Comparison of ENCODE assay signal across 9 mouse cellular contexts in genomic region chr7:141468164-141468521, GRCm38 (mm10). TPM values are rescaled to one million over a fixed set of nuclear protein-coding genes. Genes with fewer than 3 reads are reported as not detected.
DNase-seq lines count a peak whose midpoint lies in the region; ATAC-seq and TF ChIP-seq lines count a peak whose summit lies in the region.
"Had no signal": no experiment of that assay in that cellular context is flagged by ENCODE, and none has a peak within 500 bp of the region (broad histone marks: within the 10 kb centered on the region; RNA-seq: fewer than 3 reads in every experiment).

No protein-coding gene starts in this region.

- H3K27me3 ChIP-seq in liver, adult 2 months (ENCODE audit: control insufficient read depth, insufficient read depth, low read length): no peaks in the 10 kb centered on the region
- peaks cover 41% of the 10 kb centered on the region for H3K27me3 ChIP-seq in hindbrain, embryonic 13.5 days
- peaks cover 41% of the 10 kb centered on the region for H3K27me3 ChIP-seq in midbrain, embryonic 10.5 days (ENCODE audit: low read depth, poor library complexity, severe bottlenecking)

- no peak for DNase-seq in liver, adult 2 months (ENCODE audit: extremely low read depth, low read depth, low spot score)
- DNase-seq in liver: no peak
- peak; percentile 37 for DNase-seq in brain, embryonic 14.5 days (ENCODE audit: low read depth)
- peak; percentile 35 for DNase-seq in midbrain, embryonic 10.5 days (ENCODE audit: low spot score)
- DNase-seq in right cerebral cortex, adult 18-20 months: no peak
- DNase-seq in gastrocnemius, postnatal 4 days (ENCODE audit: low spot score in 2 of 2): no peak
- no peak for DNase-seq in layer of hippocampus, adult 11-12 months (ENCODE audit: low spot score)

- peak overlapping the region; percentile 46 for H3K27ac ChIP-seq in liver, adult 2 months (replicated peaks; ENCODE audit: insufficient read depth, low read depth, low read length)
- peak overlapping the region; percentile 95 for H3K27ac ChIP-seq in hindbrain, embryonic 13.5 days
- H3K27ac ChIP-seq in midbrain, embryonic 10.5 days (replicated peaks): peak overlapping the region; percentile 87

- no peak for TF ChIP-seq CTCF in liver, adult 2 months (IDR thresholded peaks at IDR 0.05; ENCODE audit: low read depth, low read length)
- no peak for TF ChIP-seq CTCF in brain, embryonic 14.5 days (IDR thresholded peaks at IDR 0.05; ENCODE audit: borderline replicate concordance, extremely low read depth, insufficient read depth, insufficient read length)

- no peak for TF ChIP-seq POLR2A in liver, adult 2 months (IDR thresholded peaks at IDR 0.05; ENCODE audit: extremely low read depth, insufficient read depth, low read length)
- TF ChIP-seq POLR2A in brain, embryonic 14.5 days (IDR thresholded peaks at IDR 0.05; ENCODE audit: borderline replicate concordance, extremely low read depth, insufficient read depth, insufficient read length, poor library complexity, severe bottlenecking): no peak

- H3K36me3 ChIP-seq in liver, adult 2 months (ENCODE audit: control insufficient read depth, insufficient read depth, low read length): peaks cover 8% of the 10 kb centered on the region; the same call in 1 of the 2 replicates
- H3K36me3 ChIP-seq in hindbrain, embryonic 13.5 days: peaks cover 35% of the 10 kb centered on the region
- peaks cover 37% of the 10 kb centered on the region for H3K36me3 ChIP-seq in midbrain, embryonic 10.5 days

- peaks cover 15% of the 10 kb centered on the region for H3K4me1 ChIP-seq in liver, adult 2 months (ENCODE audit: control insufficient read depth, insufficient read depth, low read length)
- H3K4me1 ChIP-seq in hindbrain, embryonic 13.5 days (replicated peaks): peaks cover 61% of the 10 kb centered on the region
- H3K4me1 ChIP-seq in midbrain, embryonic 10.5 days: peaks cover 59% of the 10 kb centered on the region

- peak overlapping the region; percentile 72 for H3K4me2 ChIP-seq in hindbrain, embryonic 13.5 days

- 44% methylated on average over 5 of the region's 5 CpGs for WGBS in liver, adult 2 months
- 18% methylated on average over 5 of the region's 5 CpGs for WGBS in hindbrain, embryonic 13.5 days
- 36% methylated on average over 5 of the region's 5 CpGs for WGBS in midbrain, embryonic 10.5 days

- 0 out of 2 replicates have a peak, but pooled peaks cover 6% of the 10 kb centered on the region for H3K79me2 ChIP-seq in liver, adult 2 months (ENCODE audit: control insufficient read depth, insufficient read depth, low read length)

- H3K9me3 ChIP-seq in hindbrain, embryonic 13.5 days: no peaks in the 10 kb centered on the region
- H3K9me3 ChIP-seq in midbrain, embryonic 10.5 days (replicated peaks): no peaks in the 10 kb centered on the region

- 0 out of 2 replicates have a peak, but pooled peaks have one; percentile 18 for ATAC-seq in hindbrain, embryonic 13.5 days (ENCODE audit: low FRiP score)

- peak overlapping the region; percentile 18; the same call in 1 of the 2 replicates for H3K4me3 ChIP-seq in liver, adult 2 months (ENCODE audit: insufficient read depth, low read depth, low read length)
- H3K4me3 ChIP-seq in hindbrain, embryonic 13.5 days: peak overlapping the region; percentile 63
- H3K4me3 ChIP-seq in midbrain, embryonic 10.5 days: peak overlapping the region; percentile 73

- peak overlapping the region; percentile 76 for H3K9ac ChIP-seq in liver, adult 2 months (ENCODE audit: low read depth, low read length)
- H3K9ac ChIP-seq in hindbrain, embryonic 13.5 days: peak overlapping the region; percentile 85

RNA-seq across cellular contexts. Expression of gene Cd151, which starts 1.0 kb away (rescaled TPM):
- total RNA-seq in liver, adult 2 months (2014; rRNA removed): 51.9 and 52.7 TPM in 2 replicates
- polyA plus RNA-seq in liver, adult 2 months (2012; rRNA removed): 92.8 and 103 TPM in 2 replicates
- 99.7 and 130 TPM in 2 replicates for polyA plus RNA-seq in brain, embryonic 14.5 days (2012; rRNA removed)
- polyA plus RNA-seq in hindbrain, embryonic 13.5 days (2015; fragmentation: Nextera tagmentation; extraction: Ambion mirVana): 18.4 and 19.3 TPM in 2 replicates
- 17.3 and 17.6 TPM in 2 replicates for polyA plus RNA-seq in midbrain, embryonic 10.5 days (2016; fragmentation: Nextera tagmentation; extraction: Ambion mirVana)
- total RNA-seq in gastrocnemius, postnatal 4 days (2021): 10 to 100 TPM; 87.2 to 88.8 TPM

RNA-seq across cellular contexts. Expression of gene Polr2l, which starts 6.8 kb away (rescaled TPM):
- total RNA-seq in liver, adult 2 months (2014; rRNA removed): 41.1 and 43.3 TPM in 2 replicates
- 42.8 and 45.7 TPM in 2 replicates for polyA plus RNA-seq in liver, adult 2 months (2012; rRNA removed)
- polyA plus RNA-seq in brain, embryonic 14.5 days (2012; rRNA removed): 47.0 and 48.7 TPM in 2 replicates
- 86.5 and 88.1 TPM in 2 replicates for polyA plus RNA-seq in hindbrain, embryonic 13.5 days (2015; fragmentation: Nextera tagmentation; extraction: Ambion mirVana)
- polyA plus RNA-seq in midbrain, embryonic 10.5 days (2016; fragmentation: Nextera tagmentation; extraction: Ambion mirVana): 82.1 and 85.0 TPM in 2 replicates
- total RNA-seq in gastrocnemius, postnatal 4 days (2021): 10 to 100 TPM; 35.3 to 35.9 TPM

RNA-seq across cellular contexts. Expression of gene Tspan4, which starts 6.9 kb away (rescaled TPM):
- total RNA-seq in liver, adult 2 months (2014; rRNA removed): 66.9 and 67.1 TPM in 2 replicates
- polyA plus RNA-seq in liver, adult 2 months (2012; rRNA removed): 78.1 and 135 TPM in 2 replicates
- polyA plus RNA-seq in brain, embryonic 14.5 days (2012; rRNA removed): 43.8 and 44.2 TPM in 2 replicates
- 34.1 and 35.5 TPM in 2 replicates for polyA plus RNA-seq in hindbrain, embryonic 13.5 days (2015; fragmentation: Nextera tagmentation; extraction: Ambion mirVana)
- polyA plus RNA-seq in midbrain, embryonic 10.5 days (2016; fragmentation: Nextera tagmentation; extraction: Ambion mirVana): 33.3 and 38.7 TPM in 2 replicates
- 10 to 100 TPM; 19.6 to 19.7 TPM for total RNA-seq in gastrocnemius, postnatal 4 days (2021)

RNA-seq across cellular contexts. Expression of gene Cracr2b, which starts 7.2 kb away (rescaled TPM):
- 3.7 and 4.3 TPM in 2 replicates for total RNA-seq in liver, adult 2 months (2014; rRNA removed)
- polyA plus RNA-seq in liver, adult 2 months (2012; rRNA removed): 4.7 and 8.7 TPM in 2 replicates
- 5.1 and 5.4 TPM in 2 replicates for polyA plus RNA-seq in brain, embryonic 14.5 days (2012; rRNA removed)
- 6.9 and 7.2 TPM in 2 replicates for polyA plus RNA-seq in hindbrain, embryonic 13.5 days (2015; fragmentation: Nextera tagmentation; extraction: Ambion mirVana)
- 4.1 and 6.9 TPM in 2 replicates for polyA plus RNA-seq in midbrain, embryonic 10.5 days (2016; fragmentation: Nextera tagmentation; extraction: Ambion mirVana)
- total RNA-seq in gastrocnemius, postnatal 4 days (2021): 1 to 10 TPM; 8.9 to 9.3 TPM
- total RNA-seq: common myeloid progenitor, adult 5-6 weeks had no signal

RNA-seq across cellular contexts. Expression of gene Pnpla2, which starts 13.1 kb away (rescaled TPM):
- 22.6 and 31.7 TPM in 2 replicates for total RNA-seq in liver, adult 2 months (2014; rRNA removed)
- 83.7 and 84.8 TPM in 2 replicates for polyA plus RNA-seq in liver, adult 2 months (2012; rRNA removed)
- 19.3 and 19.8 TPM in 2 replicates for polyA plus RNA-seq in brain, embryonic 14.5 days (2012; rRNA removed)
- 18.7 TPM in 2 replicates for polyA plus RNA-seq in hindbrain, embryonic 13.5 days (2015; fragmentation: Nextera tagmentation; extraction: Ambion mirVana)
- polyA plus RNA-seq in midbrain, embryonic 10.5 days (2016; fragmentation: Nextera tagmentation; extraction: Ambion mirVana): 15.2 and 17.5 TPM in 2 replicates
- total RNA-seq in gastrocnemius, postnatal 4 days (2021): 100 to 1,000 TPM in 1 of 2 experiments, 10 to 100 TPM in 1; 98.6 to 133 TPM

Comparison
In these comparisons a context has a peak if more than half of its experiments do, and no peak if none do; other contexts are left out.
1. DNase-seq: peak in brain, embryonic 14.5 days (single experiment) and midbrain, embryonic 10.5 days (single experiment); none in liver, adult 2 months (single experiment), liver (single experiment), right cerebral cortex, adult 18-20 months (single experiment), gastrocnemius, postnatal 4 days (0 of 2) and layer of hippocampus, adult 11-12 months (single experiment).
2. H3K4me3 ChIP-seq: peak in every context shown above with its lines; median percentile 73 in midbrain, embryonic 10.5 days; 63 in hindbrain, embryonic 13.5 days; 18 in liver, adult 2 months.
3. Peak in every context shown above with its lines, with median percentiles within 50 percentile points of each other: H3K27ac ChIP-seq.